Mouse (Mus musculus) small intestine, adult 2 months (tissue): ENCODE measurements around the gene Tbc1d4. TPM values are rescaled to one million over a fixed set of nuclear protein-coding genes. Genes with fewer than 3 reads are reported as not detected.

Experiments used
- H3K27ac ChIP-seq: fragments of 200-500 bp; 2 replicates; pipeline ENCODE4 v1.5.1; 2012; ENCODE audit warnings: low read depth, low read length, control low read depth, inconsistent platforms; ENCODE audit not compliant: insufficient read depth
- H3K27me3 ChIP-seq: fragments of 200-500 bp; 2 replicates; pipeline ENCODE4 v1.6.1; 2012; ENCODE audit warnings: mild to moderate bottlenecking, moderate library complexity, low read length, inconsistent platforms; ENCODE audit not compliant: control insufficient read depth, insufficient read depth
- H3K36me3 ChIP-seq: fragments of 200-500 bp; 2 replicates; pipeline ENCODE4 v1.6.1; 2012; ENCODE audit warnings: mild to moderate bottlenecking, low read length, control low read depth, inconsistent platforms; ENCODE audit not compliant: control insufficient read depth, insufficient read depth
- H3K4me1 ChIP-seq: fragments of 200-500 bp; 2 replicates; pipeline ENCODE4 v1.6.1; 2012; ENCODE audit warnings: low read length, inconsistent platforms, mixed read lengths; ENCODE audit not compliant: control insufficient read depth, insufficient read depth, insufficient read length
- H3K4me3 ChIP-seq: fragments of 200-500 bp; 2 replicates; pipeline ENCODE4 v1.5.1; 2012; ENCODE audit warnings: low read depth, mild to moderate bottlenecking, control low read depth, inconsistent platforms, low read length, moderate library complexity
- CTCF ChIP-seq: fragments of 200-500 bp; IDR thresholded peaks from 2 replicates; pipeline ENCODE4 v1.5.1; 2012; ENCODE audit warnings: low read depth, mild to moderate bottlenecking, control low read depth, inconsistent platforms, low read length, moderate library complexity, mixed read lengths; ENCODE audit not compliant: insufficient replicate concordance, insufficient read length; ENCODE audit errors: extremely low read depth
- POLR2A ChIP-seq: fragments of 200-500 bp; IDR thresholded peaks from 2 replicates; pipeline ENCODE4 v1.6.1; 2012; ENCODE audit warnings: low read depth, mild to moderate bottlenecking, control low read depth, inconsistent platforms, low read length, moderate library complexity
- whole genome bisulfite sequencing: fragments of 180-500 bp; shearing (Covaris S2); methylation state at CpG from one replicate; pipeline ENCODE4 v1.1.7; 2018; 5-methylcytosine and 5-hydroxymethylcytosine counted together
- polyA plus RNA-seq: library from polyadenylated mRNA; depleted of rRNA; stranded (reverse); fragments of >200 nt; gene quantifications from 2 replicates; pipeline ENCODE4 v1.2.3, GENCODE M21; 2012

The Tbc1d4 gene
- polyA plus RNA-seq, 1 experiment: 1.3 TPM

GRCm38 (mm10) chr14:101517341-101517740, 91.7 kb downstream of the Tbc1d4 start:
- WGBS: 18% methylated on average over 5 of the region's 5 CpGs
- TF ChIP-seq CTCF (no peak), POLR2A (no peak)
- Histone ChIP-seq H3K4me1 (no peaks in the 10 kb centered on the region), H3K27me3 (no peaks in the 10 kb centered on the region), H3K36me3 (no peaks in the 10 kb centered on the region), H3K4me3 (no peak overlapping the region), H3K27ac (no peak overlapping the region)

DNA sequence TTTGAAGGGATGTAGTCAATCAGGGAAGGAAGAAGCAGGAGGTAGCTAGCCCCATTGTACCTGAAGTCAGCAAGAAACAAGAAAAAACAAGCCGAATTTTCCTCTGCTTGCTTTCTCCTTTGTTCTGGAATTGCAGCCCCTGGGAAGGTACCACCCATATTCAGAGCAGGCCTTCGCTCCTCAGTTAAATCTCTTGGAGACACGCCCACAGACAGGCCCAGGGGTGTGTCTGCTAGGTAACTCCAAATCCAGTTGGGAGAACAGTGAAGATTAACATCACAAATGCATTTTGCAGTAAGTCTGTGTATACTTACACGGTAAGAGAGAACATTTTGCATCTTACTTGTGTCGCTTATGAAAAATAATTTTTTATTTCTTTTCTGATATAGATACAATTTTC, 92.1 kb downstream of the Tbc1d4 start:
- Histone ChIP-seq H3K4me3 (no peak overlapping the region), H3K27me3 (no peaks in the 10 kb centered on the region), H3K27ac (no peak overlapping the region), H3K4me1 (no peaks in the 10 kb centered on the region), H3K36me3 (no peaks in the 10 kb centered on the region)
- 43% methylated on average over 5 of the region's 5 CpGs for WGBS
- no peak for TF ChIP-seq CTCF
- TF ChIP-seq POLR2A: no peak

DNA sequence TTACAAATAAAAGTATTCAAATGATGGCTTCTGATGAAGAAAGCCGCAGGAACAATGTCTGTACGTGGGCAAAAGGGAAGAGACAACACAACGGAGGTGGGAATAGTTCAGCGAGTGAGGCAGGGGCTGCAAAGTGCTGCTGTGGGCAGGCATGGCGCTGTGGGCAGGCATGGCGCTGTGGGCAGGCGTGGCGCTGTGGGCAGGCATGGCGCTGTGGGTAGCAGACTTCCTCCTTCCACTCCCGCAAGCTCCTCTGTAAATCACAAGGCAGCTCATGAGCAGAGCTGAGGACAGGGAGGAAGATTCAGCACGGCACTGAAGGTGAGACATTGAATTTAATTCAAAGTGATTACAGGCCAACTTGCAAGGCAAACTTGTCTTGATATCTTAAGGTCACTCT, 93.0 kb downstream of the Tbc1d4 start:
- no peaks in the 10 kb centered on the region for H3K27me3 ChIP-seq
- no peak overlapping the region for H3K4me3 ChIP-seq
- no peaks in the 10 kb centered on the region for H3K36me3 ChIP-seq
- TF ChIP-seq POLR2A (no peak), CTCF (no peak)
- no peak overlapping the region for H3K27ac ChIP-seq
- no peaks in the 10 kb centered on the region for H3K4me1 ChIP-seq
- WGBS: 92% methylated on average over 11 of the region's 11 CpGs

- H3K36me3 ChIP-seq: no peaks in the 10 kb centered on the region
- 87% methylated on average over 4 of the region's 4 CpGs for WGBS
- no peak overlapping the region for H3K4me3 ChIP-seq
- no peaks in the 10 kb centered on the region for H3K27me3 ChIP-seq
- no peaks in the 10 kb centered on the region for H3K4me1 ChIP-seq
- H3K27ac ChIP-seq: no peak overlapping the region
- TF ChIP-seq CTCF: no peak
- TF ChIP-seq POLR2A: no peak
Measured at GRCm38 (mm10) chr14:101515271-101515670, 93.7 kb downstream of the Tbc1d4 start.

DNA sequence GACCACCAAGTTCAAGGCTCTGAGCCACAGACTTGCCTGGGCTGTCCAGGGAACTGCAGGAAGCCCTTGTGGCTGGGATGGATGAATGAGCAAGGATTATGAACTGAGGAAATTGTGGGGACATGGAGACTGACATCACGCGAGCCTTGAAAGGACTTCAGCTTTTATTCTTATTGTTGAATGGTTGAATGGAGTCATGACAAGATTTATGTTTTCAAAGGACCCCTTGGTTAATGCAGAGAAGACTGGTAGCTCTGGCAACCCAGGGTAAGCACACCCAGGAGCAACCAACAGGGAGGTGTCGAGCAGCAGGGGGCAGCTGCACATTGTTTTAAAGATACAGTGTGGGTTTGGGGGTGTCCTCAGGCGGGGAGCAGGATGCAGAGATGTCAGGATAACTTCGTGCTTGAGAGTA, 94.4 kb downstream of the Tbc1d4 start:
- WGBS: 89% methylated on average over 5 of the region's 5 CpGs
- Histone ChIP-seq H3K4me3 (no peak overlapping the region), H3K36me3 (no peaks in the 10 kb centered on the region), H3K27ac (no peak overlapping the region), H3K4me1 (no peaks in the 10 kb centered on the region), H3K27me3 (no peaks in the 10 kb centered on the region)
- TF ChIP-seq POLR2A: no peak
- TF ChIP-seq CTCF: no peak

GRCm38 (mm10) chr14:101513163-101513562, 95.8 kb downstream of the Tbc1d4 start:
- no peaks in the 10 kb centered on the region for H3K27me3 ChIP-seq
- H3K4me3 ChIP-seq: no peak overlapping the region
- H3K36me3 ChIP-seq: no peaks in the 10 kb centered on the region
- H3K4me1 ChIP-seq: no peaks in the 10 kb centered on the region
- 44% methylated on average over 11 of the region's 11 CpGs for WGBS
- H3K27ac ChIP-seq: no peak overlapping the region
- TF ChIP-seq POLR2A: no peak
- no peak for TF ChIP-seq CTCF

DNA sequence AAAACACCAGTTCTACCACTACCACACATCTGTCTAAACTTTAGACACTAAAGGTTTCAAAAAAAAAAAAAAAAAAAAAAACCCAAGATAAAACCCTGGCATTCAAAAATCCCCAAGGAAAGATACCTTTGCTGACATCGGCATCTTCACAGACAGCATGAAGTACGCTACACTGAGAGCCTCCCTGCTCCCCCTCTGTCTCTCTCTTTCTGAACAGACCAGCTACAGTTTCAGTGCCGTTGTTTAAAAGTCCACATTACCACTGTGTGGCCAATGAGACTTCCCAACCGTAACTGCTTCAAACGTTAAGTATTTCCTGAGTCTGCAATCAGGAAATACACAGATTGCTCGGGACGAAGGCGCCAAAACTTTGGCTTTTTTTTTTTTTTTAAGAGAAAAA, 97.6 kb downstream of the Tbc1d4 start:
- TF ChIP-seq POLR2A: no peak
- no peak for TF ChIP-seq CTCF
- Histone ChIP-seq H3K36me3 (no peaks in the 10 kb centered on the region), H3K4me3 (no peak overlapping the region), H3K4me1 (no peaks in the 10 kb centered on the region), H3K27me3 (no peaks in the 10 kb centered on the region), H3K27ac (no peak overlapping the region)
- WGBS: 64% methylated on average over 8 of the region's 8 CpGs
